Mouse (Mus musculus) right cerebral cortex, adult 2 months (tissue): ENCODE measurements around the gene Rnf145.
"Not testable (repeated sequence)": the region's sequence is repeated elsewhere in the genome, so short reads cannot be mapped to it uniquely, and the experiment has no call there.

Experiments
- DNase-seq, 2 experiments: peaks; one replicate each; pipeline ENCODE4 v3.0.0; 2021 to 2022; ENCODE audit warnings: low spot score in 2 of 2

Gene Rnf145

GRCm38 (mm10) chr11:44562389-44563135 lies 43.8 kb downstream of the Rnf145 start:
- DNase-seq, result peak; percentile 43 to 63

GRCm38 (mm10) chr11:44564245-44564864 lies 45.6 kb downstream of the Rnf145 start:
- DNase-seq, result no peak

- no peak for DNase-seq
These were observed 46.2 kb downstream of the Rnf145 start for GRCm38 (mm10) chr11:44564940-44565339.

- not testable (repeated sequence) for DNase-seq
These were observed 51.6 kb downstream of the Rnf145 start for GRCm38 (mm10) chr11:44570336-44570735.

- no peak for DNase-seq
These were observed 54.0 kb downstream of the Rnf145 start for GRCm38 (mm10) chr11:44572781-44573180.

GRCm38 (mm10) chr11:44573396-44573795 lies 54.6 kb downstream of the Rnf145 start:
- no peak for DNase-seq

- no peak for DNase-seq
These were observed 55.6 kb downstream of the Rnf145 start for GRCm38 (mm10) chr11:44574391-44574790.

- DNase-seq, result no peak
These were observed 56.1 kb downstream of the Rnf145 start for GRCm38 (mm10) chr11:44574820-44575219.

GRCm38 (mm10) chr11:44577911-44578310 lies 59.1 kb downstream of the Rnf145 start:
- DNase-seq, result no peak

- DNase-seq, result peak in 1 of 2 experiments; percentile 33
These were observed 62.5 kb downstream of the Rnf145 start for GRCm38 (mm10) chr11:44581277-44581683.

- DNase-seq, result peak; percentile 79 to 90
These were observed 67.4 kb downstream of the Rnf145 start for GRCm38 (mm10) chr11:44586047-44586696.

- no peak for DNase-seq
These were observed 74.3 kb downstream of the Rnf145 start for GRCm38 (mm10) chr11:44593016-44593415.

GRCm38 (mm10) chr11:44594768-44595167 lies 76.0 kb downstream of the Rnf145 start:
- no peak for DNase-seq

- DNase-seq, result no peak
These were observed 88.1 kb downstream of the Rnf145 start for GRCm38 (mm10) chr11:44606881-44607280.

- no peak for DNase-seq
These were observed 89.9 kb downstream of the Rnf145 start for GRCm38 (mm10) chr11:44608646-44609045.

- DNase-seq, result peak; percentile 88 to 92
These were observed 92.4 kb downstream of the Rnf145 start for GRCm38 (mm10) chr11:44610971-44611781.

- DNase-seq, result no peak
These were observed 93.4 kb downstream of the Rnf145 start for GRCm38 (mm10) chr11:44612156-44612555.

GRCm38 (mm10) chr11:44612681-44613410 lies 94.1 kb downstream of the Rnf145 start:
- DNase-seq, result no peak

GRCm38 (mm10) chr11:44613411-44614180 lies 94.8 kb downstream of the Rnf145 start:
- no peak for DNase-seq
